Mouse (Mus musculus): ENCODE measurements around the gene Det1.

DNA sequence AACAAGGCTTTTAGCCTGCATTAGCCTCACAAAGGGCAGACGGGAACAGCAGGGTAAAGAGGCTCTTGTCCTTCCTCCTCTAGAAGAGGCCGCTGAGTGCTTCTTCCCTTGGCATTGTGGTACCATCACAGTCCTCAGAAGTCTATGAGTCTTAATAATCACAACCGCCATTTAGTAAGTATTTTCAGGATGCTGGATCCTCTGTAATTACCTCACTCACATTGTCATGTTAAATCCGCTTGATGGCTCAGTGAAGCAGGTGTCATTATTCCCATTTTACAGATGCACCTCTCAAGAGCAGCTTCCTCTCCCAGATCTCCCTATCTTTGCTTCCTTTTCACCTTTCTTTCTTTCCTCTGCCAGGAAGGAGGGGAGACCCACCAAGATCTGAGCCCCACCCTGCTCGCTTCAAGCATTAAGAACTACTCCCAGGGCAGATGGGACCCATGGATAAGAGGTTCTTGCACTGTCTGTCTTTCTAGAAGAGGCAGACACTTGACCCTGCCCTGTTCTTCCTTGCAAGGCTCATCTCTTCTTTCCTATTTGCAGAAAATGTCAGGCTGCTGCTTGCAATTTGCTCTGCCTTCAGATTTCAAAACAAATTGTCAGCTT is 8.1 kb upstream of the Det1 start:
- TF ChIP-seq CTCF (IDR thresholded peaks at IDR 0.05; ENCODE audit: borderline replicate concordance, insufficient read depth, low read length), result no peak
- no peak for TF ChIP-seq POLR2A (IDR thresholded peaks at IDR 0.05; ENCODE audit: low read depth, low read length)

Measured in embryonic fibroblast, embryonic 13.5 days (primary cell).